Mouse (Mus musculus) ES-Bruce4 (cell line): ENCODE data around the gene Dscaml1.

Experiments
- CTCF ChIP-seq: IDR thresholded peaks from one replicate; pipeline ENCODE4 v1.8.1; 2011; ENCODE audit warnings: low read depth, low read length
- EP300 ChIP-seq: IDR thresholded peaks from 2 replicates; pipeline ENCODE4 v1.6.1; 2011; ENCODE audit warnings: low read depth, low read length; ENCODE audit not compliant: insufficient read depth
- POLR2A ChIP-seq: IDR thresholded peaks from one replicate; pipeline ENCODE4 v1.8.1; 2011; ENCODE audit warnings: low read length; ENCODE audit not compliant: insufficient read depth

- TF ChIP-seq POLR2A (no peak), CTCF (no peak), EP300 (no peak)
These were observed 36.8 kb upstream of the Dscaml1 start for GRCm38 (mm10) chr9:45389596-45389995.
